Mouse (Mus musculus) frontal cortex, postnatal 10 days (tissue): Measurements from ENCODE around the gene Dap.

Experiments used
- DNase-seq, 2 experiments: peaks; one replicate each; pipeline ENCODE4 v3.0.0; 2022; ENCODE audit warnings: low spot score in 2 of 2, mixed read lengths in 1 of 2

Gene Dap

DNA sequence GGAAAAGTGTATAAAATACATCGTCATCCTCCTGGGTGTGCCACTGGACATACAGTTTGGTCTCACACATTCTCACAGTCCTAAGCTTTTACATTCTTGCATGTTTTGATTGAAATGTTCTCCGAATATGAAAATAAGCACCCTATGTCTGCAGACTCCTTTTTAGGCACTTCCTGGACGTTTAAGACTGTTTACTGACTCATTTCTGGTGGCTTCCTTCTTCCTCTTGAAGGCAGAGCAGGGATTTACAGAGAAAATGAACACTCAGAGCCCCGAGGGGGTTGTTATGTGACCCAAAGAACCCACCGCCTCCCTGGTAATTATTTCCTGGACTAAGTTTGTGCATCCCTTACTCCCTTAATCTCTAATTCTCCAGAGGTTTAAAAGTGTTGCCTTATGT, 13.8 kb downstream of the Dap start:
- no peak for DNase-seq

DNA sequence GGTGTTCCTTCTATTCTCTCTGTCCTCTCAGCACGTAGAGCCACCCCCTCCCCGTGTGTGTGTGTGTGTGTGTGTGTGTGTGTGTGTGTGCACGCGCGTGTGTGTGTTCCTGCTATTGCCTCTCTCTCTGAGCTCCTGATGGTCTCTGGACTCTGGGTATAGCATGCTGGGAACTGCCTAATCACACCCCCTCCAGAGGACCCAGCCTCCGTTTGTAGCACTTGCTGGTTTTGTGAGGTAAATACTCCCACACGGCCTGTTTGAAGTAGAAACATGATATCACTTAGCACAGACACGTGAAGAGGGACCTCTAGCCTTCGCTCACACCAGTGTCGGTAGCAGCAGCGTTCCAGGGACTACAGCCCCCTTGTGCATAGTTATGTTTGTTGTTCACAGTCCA, 14.5 kb downstream of the Dap start:
- no peak for DNase-seq

DNA sequence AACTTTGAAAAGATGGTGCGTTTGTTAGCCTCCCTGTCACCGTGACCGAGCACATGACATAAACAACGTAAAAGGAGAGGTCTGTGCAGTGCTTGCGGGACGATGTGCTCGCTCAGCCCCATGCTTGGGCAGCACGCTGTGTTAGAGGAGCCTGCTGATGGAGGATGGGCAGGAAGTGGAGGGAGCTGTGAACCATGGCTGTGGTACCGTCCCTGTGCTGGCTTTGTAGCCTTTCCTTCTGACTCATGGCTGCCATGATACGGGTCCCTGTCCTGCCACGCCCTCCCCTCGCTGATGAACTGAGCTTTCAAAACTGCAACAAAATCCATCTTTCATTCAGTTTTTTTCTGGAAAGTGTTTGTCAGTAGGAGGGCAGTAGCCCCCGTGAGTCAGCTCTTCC, 15.6 kb downstream of the Dap start:
- no peak for DNase-seq

DNA sequence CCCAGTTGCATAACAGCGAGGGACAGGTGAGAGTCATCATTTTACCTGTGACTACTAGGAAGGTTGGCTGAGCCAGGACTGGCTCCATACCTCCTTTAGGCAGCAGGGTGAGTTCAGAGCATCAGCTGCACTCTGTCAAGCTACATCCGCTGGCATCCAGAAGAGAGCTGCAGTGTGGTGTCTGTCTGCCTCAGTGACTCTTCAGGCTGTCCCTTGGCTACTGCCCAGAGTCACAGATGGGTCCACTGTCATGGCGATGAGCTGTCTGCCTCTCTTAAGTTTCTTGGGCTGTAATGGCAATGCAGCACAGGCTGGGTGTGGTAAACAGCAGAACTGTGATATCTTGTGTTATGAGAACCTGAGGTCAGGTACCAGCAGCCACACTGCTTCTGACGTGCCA, 16.1 kb downstream of the Dap start:
- no peak for DNase-seq

DNA sequence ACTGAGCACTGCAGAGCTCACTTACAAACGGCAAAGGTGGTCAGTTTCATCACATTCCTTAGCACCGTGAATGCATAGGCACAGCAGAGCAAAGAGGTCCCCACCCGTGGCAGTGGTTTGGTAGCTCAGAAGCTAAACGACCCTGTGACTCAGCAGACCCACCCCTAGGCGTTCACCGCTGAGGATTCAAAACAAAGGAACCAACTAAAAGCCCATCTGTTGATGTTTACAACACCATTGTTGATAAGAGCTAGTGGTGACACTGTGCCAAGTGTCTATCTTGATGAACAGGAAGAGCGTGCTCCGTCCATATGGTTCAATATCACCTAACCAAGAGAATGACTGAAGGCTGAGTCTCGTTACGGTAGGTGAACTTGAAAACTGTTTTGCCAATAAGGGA, 19.1 kb downstream of the Dap start:
- DNase-seq = no peak

DNA sequence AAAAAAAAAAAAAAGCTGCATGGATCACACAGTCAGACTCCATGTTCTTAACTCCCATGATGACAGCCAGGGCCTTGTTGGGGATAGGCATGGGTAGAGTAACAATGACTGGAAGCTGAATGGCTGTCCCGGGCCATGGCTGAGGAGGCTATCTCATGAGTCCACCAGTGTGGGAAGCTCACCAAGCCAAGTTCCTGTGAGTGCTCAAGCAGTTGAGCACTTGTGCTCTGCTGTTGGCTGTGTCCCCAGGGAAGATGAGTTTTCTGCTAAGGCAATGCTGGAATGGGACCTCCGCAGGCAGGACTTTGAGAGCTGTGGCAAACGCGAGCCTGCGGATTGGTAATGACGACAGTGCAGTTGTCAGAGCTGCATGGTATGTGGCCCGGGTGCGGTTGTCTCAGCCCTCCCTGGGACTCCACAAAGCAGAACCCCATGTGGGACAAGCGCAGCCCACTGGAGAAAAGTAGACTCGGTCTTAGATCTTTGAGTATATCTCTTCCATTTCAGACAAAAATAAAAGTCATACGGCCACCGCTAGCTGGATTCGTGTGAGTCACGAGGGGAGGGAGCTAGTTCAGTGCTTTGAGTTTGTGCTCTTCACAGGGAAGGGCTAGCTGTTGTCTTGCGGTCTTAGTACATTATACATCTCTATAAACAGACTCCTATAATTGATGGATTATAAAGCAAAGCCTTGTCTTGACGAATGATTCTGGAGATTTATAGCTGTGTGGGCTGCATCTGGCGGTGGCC, 20.8 kb downstream of the Dap start:
- DNase-seq = no peak

DNA sequence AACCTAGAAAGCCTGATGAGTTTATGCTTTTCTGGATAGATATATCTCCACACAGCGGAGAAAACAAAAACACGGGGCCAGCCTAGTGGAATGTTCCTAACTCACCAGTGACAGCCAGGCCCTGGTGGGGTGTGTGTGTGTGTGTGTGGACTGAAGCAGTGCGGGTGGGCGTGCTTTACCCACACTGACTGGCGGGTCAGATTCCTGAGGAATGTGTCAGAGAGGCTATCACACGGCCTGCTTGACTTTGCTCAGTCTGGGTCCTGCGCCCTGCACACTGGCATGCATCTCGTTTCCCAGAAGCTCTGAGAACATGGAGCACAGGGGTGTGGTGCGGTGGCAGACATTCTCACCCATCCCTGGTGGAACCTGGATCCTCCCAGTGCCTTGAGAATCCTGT, 21.8 kb downstream of the Dap start:
- DNase-seq = no peak

DNA sequence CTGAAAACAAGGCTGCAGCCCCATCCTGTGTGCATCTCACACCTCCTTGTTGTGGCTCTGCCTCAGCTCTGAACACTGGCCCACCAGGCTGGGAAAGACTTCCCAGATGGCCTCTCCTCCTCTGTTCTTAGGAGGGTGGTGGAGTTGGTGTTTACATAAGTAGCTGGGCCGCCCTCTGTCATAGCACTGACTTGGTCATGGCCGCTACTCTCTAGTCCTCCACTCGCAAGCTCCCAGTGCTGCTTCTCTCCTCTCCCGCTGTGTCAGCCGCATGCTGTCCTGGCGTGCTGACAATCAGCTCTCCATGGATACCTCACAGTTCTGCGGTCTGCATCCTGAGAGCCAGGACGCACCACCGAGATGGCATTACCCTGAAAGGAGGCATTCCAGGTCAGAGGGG, 22.9 kb downstream of the Dap start:
- no peak for DNase-seq

DNA sequence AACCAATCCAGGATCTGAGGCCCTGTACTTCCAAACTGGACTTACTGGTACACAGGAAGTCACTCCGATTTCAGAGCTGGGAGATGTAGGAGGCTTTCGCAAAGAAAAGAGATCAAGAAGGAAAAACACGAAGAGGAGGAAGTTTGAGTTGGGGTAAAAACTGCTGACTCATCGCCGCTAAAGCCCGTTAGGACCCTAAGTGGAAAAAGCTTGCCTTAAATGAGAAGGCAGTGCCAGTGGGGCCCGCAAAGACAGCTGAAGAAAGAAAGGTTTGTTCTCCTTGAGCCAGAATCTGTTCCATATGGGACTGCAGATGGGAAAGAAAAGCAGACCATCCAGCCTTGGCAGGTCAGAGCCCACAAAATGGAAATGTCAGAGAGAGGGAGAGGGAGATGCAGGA, 24.8 kb downstream of the Dap start:
- no peak for DNase-seq

DNA sequence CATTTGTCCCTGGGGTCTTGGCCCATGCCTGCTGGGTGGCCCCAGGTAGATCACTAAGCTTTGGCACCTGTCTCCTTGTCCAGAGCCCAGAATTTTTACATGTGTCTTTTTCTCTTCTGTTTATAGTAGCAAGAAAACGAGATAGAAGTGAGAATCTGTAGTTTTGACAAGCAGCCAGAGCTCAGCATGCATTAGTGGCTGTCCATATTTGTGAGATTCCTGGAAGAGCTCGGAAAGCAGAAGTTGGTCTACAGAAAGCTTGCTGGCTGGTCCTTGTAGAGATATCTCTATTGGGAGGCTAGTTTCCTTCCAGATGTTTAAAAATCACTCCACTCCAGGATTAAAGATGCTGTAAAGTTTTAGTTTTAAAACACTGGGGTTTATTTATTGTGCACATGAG, 25.9 kb downstream of the Dap start:
- DNase-seq = no peak

DNA sequence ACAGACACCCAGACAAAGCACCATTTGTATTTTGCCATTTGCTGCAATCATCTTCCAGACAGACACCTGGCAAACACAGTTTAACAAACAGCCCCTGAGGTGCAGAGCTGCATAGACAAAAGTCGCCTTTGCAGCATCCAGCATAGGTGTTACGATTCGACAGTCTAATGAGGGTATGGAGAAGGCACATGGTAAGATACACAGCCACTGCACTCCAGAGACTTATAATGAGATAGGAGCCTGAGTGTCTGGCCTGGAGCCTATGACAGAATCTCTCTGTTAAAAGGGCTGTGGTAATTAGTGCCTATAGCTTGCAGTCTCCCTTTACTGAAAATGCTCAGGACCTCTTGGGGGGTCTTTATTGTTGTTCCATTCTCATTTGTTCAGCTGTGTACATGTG, 26.6 kb downstream of the Dap start:
- no peak for DNase-seq

DNA sequence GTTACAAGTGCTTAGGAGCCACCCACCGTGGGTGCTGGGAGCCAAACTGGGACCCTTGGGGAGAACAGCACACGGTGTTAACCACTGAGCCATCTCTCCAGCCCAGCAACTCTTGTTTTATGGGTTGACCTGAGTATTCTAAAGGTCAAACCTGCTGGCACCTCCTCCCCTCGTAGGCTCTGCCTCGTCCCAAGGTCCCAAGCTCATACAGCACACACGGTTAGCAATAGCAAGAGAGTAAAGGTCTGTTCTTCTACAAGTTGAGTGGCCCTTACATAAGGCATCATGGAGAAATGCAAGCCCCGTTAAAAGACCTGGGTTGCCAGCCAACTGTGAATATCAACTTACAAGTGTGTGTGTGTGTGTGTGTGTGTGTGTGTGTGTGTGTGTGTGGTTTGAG, 27.1 kb downstream of the Dap start:
- DNase-seq = no peak

DNA sequence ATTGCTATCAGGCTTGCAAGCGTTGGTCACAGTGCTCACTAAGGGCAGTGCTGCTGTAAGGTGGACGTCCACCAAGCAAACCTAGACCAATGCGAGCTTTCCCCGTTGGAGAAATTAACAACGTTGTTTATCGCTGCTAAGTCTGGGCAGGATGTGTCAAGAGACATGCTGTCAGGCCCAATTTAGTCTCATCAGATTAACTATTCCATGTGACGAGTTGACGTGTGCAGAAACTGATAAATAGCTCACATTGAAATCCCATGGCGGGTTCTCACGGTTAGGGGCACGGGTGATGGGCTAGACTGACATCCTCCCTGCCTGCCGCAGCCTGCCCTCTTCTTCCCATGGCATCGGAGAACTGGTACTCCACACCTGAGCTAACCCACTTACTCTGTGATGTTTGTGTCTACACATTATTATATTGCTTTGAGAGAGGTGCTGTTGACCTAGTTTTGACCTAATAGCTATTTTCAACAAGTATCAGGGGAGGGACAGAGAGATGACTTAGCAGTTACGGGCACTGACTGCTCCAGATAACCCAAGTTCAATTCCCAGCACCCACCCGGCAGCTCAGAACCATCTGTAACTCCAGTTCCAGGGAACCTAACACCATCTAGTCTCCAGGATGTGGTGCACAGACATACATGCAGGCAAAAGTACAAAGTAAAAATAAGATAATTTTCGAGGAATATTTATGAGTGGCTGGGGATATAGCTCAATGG, 28.6 kb downstream of the Dap start:
- no peak for DNase-seq

DNA sequence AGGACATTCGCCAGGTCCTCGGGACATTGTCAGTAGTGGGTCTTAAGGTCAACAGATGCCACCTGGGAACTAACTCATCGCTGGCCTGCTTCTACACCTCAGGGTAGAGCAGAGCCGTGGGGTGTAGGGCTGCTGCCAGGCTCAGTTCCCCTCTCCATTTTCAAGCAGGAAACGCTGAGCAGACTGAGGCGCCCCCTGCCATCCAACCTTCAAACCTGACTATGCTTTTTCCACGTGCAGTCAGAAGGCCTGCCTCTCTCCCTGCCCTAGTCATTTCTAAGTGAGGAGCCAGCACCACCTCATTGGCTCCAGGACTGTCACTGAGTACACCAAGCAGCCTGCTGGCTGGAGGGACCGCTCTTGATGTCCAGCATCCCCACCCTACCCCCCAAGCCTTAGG, 29.3 kb downstream of the Dap start:
- no peak for DNase-seq

DNA sequence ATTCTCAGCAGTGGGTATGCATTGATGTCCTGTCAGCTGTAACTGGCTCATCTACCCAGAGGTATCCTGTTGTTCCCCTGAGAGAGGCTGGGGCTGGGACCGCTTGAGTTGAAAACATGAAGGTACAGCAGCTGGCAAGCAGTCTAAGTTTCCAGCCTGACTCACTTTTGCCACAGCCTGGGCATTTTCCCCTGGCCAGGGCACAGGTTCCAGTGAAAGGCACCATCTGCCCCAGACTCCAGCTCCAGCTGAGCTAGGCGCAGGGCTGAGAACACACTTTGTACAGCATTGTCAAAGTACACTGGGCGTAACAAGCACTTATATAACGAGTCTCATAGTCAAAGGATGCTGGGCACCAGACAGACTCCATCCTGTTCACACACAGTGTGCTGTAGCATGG, 29.8 kb downstream of the Dap start:
- DNase-seq = no peak

DNA sequence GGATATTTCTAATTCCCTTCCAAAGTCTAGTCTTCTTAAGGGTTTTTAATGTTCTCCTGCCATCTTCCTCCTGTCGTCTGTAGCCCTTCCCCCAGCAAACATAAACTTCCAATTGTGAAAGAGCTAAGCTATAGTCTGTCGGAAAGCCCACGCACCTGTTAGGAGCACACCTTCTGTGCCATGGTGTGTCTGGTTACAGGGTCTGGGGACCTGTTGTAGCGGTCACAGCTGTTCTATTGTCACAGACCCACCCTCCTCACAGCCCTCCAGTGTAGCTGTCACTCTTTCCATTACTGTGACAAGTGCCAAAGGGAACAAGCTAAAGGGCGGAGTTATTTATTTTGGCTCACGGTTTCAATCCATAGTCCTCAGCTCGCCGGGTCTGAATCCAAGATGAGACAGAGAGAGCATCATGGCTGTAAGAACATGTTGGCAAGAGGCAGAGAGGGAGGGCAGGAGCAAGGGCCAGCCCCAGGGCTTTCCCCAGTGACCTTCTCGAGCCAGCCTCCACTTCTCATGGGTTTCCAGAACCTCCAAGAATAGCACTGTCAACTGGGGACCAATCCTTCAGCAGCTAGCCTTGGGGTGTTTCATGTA, 30.9 kb downstream of the Dap start:
- DNase-seq = no peak

DNA sequence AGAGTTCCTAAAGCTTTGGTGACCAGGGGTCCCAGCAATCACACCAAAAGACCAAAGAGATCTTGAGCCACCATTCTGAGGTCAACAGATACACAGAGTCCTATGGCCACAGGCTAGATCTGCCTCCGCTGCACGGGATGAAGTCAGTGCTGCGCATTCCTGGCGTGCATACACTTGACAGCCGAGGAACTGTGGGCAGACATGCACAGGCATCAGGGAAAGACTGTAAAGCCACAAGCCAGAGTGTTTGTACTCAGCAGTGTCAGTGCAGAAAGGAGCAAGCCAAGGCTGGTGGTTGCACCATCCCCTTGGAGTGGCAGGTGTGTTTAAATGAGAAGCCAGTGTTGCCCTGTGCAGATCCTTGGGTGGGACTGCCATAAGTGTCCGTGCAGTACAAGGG, 31.6 kb downstream of the Dap start:
- no peak for DNase-seq

DNA sequence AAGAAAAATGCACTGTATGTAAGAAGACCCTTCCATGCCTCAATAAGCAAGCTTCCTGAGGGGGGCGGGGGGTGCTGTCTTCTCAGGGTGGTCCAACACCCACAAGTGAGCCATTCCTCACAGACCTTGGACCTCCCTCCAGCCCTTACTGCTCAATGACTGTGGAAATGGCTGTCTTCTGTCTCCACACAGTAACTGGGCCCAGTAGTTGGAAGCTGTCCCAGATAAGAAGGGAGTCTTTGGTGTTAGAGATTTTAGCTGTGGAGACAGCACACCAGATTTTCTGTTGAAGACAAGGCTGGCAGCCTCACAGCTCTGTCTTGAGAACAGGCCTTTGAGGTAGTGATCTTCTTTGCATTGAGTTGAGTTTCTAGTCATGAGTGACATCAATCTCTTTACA, 33.2 kb downstream of the Dap start:
- DNase-seq = no peak

DNA sequence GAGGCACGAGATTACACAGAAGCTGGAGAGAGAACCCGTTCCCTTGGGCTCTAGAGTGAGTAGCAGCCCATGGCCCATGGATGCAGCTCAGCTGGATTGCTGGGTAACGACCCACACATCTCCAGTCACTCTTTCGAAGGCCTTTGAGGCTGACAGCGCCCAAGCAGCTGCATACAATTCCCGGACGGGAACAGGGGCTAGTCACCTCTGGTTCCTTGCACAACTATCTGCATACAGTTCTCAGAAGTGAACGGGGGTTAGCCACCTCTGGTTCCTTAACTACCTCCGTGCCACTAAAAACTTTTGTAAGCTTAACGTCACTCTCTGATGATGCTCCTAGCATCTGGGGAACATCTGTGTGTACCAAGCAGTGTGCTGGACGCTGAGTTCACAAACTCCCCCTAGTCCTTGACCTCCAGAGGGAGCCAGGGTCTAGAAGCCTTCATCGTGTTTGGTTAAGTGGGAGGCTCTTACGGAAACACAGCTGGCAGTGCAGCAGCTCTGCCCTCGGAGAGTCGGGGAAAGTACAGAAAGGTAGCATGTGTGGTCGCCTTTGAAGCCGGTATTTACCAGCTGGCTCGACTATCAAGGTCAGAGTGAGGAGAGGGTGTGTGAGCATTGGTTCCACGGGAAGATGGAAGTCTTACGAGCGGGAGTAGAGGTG, 34.0 kb downstream of the Dap start:
- DNase-seq = no peak

DNA sequence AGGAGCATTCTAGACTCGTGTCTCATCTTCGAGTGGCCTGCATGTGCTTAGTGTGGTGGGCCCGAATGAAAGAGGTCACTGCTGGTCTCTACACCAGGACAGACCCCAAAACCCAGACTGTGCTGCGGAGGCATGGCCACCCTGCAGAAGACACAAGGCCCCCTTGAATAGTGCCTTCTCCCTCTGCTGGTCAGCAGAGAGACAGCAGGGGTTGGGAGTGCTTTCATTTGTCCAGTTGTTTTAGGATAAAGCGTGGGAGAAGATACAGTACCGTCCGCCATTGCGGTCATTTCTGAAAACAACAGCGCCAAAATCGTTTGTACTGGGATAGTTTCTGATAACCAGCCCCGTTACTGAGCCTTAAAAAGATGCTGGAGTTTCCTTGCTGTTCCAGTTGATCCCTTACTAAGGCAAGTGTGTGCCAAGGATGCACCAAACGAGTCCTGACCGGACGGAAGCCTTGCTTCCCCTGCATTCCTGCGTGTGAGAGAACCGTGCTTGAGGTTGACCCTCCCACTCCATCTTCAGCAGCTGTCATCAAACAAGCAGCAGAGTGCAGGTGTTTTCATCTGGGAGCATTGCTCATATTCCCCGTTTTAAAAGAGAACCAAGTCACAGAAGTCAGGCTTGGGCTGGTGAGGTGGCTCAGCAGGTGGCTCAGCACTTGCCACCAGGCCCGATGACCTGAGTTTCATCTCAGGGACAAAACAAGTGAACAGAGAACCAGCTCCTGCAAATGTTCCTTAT, 34.8 kb downstream of the Dap start:
- no peak for DNase-seq

DNA sequence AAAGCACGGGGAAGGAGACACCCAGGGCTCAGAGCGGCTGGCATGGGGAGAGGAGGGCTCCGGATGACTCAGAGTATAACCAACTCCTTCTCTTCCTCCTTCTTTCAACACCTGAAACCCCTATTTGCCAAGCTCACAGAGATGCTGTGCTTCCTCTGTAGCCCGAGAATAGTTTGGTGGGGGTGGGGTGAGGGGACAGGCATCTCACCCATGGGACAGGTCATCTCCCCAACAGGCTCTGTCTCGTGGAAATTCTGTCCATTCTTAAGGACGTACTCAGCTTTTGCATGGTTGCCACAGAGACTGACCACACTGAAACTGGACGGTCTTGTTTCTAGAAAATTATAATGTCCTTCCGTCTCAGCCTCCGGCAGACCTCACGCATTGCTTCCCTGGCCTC, 37.0 kb downstream of the Dap start:
- no peak for DNase-seq

DNA sequence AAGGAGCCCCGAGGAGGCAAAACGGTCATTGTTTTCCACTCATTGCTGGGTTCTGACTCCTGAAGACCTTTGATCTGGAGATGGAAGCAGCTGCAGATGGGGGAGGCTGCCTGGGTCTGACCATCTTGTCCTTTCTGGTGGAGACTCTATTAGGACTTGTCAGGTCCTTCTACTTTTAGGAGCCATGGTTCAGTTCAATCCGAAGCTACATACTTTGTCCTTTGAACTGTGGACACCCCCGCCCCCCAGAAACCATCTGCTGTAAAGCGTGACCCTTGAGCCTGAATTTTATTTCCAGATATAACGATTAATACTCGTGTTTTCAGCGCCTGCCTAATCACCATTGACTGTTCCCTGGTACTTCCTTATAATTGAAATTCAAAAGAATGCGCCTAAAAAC, 38.2 kb downstream of the Dap start:
- DNase-seq = no peak
